Mouse (Mus musculus) gastrocnemius, postnatal 4 days (tissue): Measurements from ENCODE around the gene Pak1. TPM values are rescaled to one million over a fixed set of nuclear protein-coding genes. Genes with fewer than 3 reads are reported as not detected.

Experiments used
- DNase-seq, 2 experiments: peaks; one replicate each; pipeline ENCODE4 v3.0.0; 2021 to 2022; ENCODE audit warnings: low spot score in 2 of 2, mixed read lengths in 2 of 2
- total RNA-seq, 2 experiments: library from RNA; stranded (reverse); gene quantifications; 2 replicates each; pipeline ENCODE4 v1.2.3; 2021

Gene Pak1
- total RNA-seq, 2 experiments from 2014 or later = 123 to 124 TPM

DNA sequence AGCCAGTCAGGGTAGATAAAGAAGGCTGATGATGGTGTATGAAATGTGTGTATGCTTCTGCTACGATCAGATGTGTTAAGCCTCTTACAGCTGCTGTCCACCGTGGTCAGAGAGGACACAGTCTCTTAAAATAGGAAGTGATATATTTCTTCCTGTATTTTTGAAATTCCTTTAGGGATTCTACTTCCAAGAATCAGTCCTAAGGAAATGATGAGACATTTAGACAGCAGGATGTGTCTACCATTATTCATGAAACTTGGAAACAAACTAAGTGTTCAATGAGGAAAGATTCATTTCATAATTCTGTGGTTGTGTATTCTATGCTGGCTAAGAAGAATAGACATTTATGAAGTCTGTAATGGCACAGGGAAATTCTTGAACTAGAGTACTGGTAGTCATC lies 12.4 kb upstream of the Pak1 start:
- DNase-seq = no peak

DNA sequence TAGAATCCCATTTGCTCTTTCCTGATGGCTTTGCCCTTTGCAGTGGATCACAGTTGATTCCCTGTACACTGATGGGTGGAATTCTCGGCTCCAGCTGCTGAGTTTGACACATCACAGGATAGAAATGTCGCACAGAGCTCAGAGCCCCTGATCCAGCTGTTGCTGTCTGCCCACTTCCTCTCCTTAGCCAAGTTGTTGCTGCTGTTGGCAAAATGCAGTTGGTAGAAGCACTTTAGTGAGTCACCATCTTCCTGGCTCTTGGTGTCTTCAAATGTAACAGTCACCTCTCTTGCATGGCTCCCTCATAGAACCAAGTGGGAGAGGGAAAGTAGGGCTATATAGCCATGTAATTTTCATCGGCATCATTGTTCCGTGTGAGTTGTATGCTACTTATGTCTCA lies 11.2 kb upstream of the Pak1 start:
- DNase-seq = no peak

DNA sequence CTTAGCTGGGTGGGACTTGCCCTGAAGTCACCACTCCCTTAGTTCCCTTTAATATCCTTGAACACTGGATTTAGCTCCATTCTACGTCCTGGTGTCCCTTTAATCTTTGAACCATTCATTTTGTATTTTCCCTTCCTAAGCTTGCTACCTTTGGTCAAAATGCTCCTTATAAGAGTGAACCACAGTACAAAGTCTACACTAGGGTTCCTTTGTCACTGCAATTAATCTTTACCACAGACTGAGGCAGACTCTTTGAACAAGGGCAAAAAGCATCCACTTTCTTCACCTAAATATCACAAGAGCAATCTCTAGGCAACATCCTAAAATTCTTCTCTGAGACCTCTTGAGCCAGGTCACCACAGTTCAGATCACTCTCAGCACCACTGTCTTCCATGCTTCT lies 8.1 kb upstream of the Pak1 start:
- no peak for DNase-seq

DNA sequence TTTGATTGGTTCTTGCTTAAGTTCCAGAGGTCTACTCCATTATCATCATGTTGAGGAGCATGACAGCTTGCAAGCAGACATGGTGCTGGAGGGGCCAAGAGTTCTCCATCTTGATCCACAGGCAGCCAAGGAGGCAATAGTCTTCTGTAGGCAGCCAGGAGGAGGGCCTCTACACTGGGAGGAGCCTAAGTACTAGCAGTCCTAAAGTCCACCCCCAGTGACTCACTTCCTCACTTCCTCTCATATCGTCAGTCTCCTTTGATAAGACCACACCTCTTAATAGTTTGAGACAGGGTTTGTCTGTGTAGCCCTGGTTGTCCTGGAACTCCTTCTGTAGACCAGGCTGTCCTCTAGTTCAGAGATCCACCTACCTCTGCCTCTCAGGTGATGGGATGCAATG lies 7.5 kb upstream of the Pak1 start:
- DNase-seq = no peak

DNA sequence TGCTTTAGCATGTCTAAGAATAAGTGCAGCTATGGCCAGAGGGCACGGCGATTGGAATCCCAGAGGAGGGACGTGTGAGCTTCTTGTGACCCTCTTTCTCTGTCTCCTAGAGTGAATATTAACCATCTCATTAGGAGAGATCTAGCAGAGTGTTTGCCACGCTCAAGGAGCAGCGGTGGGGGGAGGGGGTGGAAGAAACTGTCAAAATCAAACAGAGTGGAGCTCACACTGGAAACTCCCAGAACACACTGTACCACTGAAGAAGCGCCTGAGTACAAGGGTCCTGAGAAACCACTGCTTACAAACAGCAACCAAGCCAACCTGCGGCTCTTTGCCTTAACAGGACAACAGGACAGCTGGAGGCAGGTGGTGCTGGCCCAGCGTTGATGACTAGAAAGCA lies 6.8 kb upstream of the Pak1 start:
- no peak for DNase-seq

DNA sequence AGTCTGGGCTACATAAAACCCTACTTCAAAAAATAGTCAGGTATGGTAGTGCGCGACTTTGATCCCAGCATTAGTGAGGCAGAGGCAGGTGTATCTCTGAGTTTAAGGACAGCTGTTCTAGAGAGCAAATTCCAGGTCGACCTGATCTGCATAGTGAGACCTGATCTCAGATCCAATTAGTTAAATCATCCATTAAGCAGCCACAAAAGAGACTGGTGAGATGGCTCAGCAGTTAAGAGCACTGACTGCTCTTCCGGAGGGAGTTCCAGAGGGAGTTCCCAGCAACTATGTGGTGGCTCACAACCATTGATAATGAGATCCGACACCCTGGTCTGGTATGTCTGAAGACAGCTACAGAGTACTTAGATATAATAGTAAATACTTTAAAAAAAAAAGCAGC lies 4.8 kb upstream of the Pak1 start:
- DNase-seq = no peak

DNA sequence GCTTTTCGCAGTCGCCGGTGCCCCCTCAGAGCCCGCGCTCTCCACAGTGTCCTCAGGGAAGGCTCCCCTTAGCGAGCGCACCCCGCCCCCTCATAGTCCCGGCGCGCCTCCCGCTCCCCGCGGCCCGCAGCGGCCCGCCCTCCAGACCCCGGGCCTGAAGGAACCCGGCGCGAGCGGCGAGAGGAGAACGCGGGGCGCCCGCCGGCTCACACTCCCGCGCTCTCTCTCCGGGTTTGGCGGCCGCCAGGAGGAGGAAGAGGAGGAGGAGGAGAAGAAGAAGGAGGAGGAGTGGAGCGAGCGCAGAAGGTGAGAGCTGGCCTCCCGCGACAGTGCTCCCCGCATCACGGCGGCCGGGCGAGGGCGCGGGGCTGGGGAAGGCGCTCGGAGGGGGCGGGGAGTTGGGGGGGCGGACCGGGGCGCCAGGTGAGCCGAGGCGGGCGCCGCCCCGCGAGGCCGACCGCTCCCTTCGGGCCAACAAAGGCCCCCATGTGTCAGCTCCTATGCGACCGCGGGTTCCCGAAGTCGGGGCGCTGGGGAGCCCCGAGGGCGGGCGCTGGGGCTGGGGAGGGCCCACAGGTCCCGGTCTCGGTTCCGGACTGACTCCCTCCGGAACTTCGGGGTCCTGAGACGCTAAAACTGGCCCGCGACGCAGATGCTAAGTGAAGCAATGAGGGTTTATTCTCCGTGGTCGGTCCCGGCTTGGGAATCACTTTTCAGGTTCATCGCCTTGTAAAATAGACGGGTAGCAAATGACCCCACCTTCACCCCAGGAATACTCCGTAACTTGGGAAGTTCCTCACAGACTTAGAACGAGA lies 535 bp downstream of the Pak1 start:
- peak; percentile 24 to 28 for DNase-seq

DNA sequence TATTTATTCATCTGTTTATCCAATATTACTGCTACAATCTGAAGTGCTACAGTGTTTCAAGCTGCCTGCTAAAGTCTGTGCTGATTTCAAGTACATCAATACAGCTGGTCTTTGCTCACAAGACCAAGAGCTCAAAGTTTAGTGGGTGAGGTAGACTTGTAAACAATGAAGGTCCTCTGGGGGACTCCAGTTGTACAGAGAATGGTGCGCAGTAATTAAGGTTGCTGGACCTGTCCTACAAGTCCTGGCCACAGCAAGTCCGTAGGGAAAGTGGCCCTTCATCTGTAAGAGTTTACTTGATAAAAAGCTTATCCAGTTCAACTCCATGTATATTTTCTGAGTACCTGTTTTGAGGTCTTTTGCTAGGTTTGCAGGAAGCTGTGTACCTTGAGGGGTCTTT lies 1.9 kb downstream of the Pak1 start:
- DNase-seq = no peak

DNA sequence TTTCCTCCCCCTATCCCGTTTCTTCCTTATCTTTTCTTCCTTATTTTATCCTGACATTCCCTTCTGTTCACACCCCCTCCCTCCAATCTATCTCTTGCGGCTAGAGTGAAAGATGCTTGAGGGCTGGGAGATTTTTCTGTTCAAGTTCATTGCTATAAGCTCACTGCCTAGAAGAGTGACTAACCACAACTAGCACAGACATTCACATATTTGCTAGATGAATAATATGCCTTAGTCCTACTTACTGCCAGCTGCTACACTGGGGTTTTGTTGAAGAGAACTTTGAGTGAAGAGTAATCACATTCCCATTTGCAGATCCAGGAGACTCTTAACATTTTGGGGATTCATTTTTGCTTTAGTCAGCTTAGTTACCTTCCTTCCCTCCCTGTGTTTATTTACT lies 4.0 kb downstream of the Pak1 start:
- DNase-seq = no peak

DNA sequence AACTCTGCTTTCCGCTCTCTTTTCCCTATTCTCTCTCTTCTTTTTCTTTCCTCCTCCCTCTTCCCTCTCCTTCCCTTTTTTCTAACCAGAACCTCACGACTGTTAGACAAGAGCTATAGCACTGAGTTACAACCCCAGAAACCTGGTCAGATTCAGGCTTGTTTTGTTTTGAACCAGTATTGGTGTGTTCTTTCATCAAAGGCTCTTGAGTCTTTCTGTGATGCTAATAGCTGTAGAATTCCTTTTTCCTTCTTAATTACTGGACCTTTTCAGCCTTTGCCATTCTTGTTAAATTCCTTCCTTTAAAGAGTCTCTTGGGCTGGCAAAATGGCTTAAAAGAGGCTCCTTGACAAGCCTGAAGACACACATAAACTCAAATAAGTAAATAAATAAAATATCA lies 14.8 kb downstream of the Pak1 start:
- no peak for DNase-seq

DNA sequence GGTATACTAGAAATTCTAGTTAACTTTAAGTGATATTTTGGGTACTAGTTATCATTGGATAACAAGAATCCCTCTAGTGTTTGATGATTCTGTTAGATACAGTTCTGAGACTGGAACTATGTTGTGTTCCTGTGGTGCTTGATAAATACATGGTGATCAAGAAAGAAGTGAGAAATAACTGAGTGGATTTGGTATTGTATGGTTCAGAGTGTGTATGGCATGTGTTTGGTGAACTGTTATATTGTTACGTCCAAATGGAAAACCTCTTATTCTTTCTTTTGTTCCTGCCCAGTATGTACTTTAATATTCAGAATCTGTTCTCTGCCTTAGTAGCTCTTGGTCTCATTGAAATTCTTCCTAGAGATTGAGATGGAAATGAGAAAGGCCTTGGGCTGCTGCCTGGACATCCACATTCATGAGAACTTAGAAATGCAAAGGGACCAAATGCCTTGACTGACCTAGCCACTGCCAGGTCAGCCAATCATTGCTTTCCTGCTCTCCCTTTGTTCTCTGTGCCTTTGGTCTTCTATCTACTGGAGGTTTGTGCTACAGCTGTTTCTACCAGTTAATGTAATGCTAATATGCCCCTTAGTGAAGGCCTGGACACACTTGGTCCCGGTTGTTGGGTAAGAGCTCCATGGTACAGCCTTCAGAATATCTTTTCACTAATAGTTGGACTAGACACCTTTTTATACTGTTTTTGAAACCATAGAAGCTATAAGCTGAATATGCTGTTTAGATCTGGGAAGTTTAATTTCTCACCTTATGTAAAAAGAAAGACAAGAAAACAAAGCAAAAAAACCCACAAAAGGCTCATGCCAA lies 16.1 kb downstream of the Pak1 start:
- DNase-seq = no peak

DNA sequence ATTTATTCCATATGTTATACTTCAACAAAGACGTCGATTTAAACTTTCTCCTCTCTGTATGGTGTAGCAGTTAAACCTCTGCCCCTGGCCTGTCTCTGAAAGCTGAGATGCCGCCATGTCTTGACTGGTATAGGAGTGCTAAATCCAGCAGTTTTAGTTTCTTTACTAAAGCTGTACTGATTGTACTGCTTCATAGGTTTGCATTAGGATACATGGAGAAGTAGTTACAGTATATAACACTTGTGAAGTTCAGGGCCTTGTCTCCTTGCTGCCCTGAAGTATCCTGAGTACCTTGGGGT lies 16.7 kb downstream of the Pak1 start:
- DNase-seq = no peak

DNA sequence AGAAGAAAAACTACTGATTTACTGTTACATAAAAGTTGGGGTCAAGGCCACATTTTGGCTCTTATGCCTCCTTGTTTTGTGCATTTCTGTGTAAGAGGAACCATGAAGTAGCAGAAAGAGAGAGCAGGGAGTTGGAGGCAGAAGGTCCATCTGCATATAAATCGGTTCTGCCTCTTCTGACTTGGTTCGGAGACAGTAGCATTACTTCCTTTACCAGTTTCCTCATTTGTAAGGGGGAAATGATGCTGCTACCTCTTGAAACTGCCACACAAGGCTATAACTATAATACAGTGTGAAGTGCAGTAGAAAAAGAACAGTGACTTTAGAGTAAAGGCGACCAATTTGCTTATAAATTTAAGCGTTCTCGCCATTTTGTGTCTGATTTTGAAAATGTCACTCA lies 21.0 kb downstream of the Pak1 start:
- DNase-seq = no peak

DNA sequence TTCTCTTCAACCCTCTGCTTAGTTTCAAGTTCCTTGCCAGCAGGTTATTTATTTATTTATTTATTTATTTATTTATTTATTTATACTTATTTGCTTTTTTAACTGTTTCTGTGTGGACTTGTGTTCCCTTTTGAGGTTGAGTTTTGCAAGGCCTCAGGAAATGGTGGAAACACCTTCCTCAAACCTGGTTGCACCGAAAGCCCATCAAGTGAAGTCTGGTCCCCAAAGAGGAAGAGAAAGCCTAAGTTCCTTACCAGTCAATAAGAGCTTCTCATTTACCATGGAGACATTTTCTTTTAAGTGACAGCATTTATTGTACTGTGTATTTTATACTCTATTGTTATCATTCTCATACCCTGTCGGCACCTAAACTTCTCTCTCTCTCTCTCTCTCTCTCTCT lies 33.5 kb downstream of the Pak1 start:
- no peak for DNase-seq

DNA sequence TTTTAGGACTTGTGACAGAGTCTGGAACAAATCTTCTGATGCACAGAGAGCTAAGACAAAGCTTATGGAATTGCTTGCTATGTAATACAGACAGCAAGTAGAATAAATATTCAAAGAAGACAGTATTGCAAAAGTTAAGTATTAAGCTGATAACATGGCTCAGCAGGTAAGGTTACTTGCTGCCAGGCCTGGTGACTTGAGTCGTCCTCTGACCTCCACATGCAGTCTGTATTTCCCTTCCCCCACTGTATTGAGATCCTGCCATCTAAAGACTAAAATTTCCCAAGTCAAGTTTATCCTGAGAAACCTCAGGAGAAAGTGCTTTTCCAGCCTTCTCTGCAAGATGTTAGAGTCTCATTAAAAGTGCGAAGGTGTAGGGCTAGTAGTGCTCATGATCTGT lies 40.8 kb downstream of the Pak1 start:
- no peak for DNase-seq

DNA sequence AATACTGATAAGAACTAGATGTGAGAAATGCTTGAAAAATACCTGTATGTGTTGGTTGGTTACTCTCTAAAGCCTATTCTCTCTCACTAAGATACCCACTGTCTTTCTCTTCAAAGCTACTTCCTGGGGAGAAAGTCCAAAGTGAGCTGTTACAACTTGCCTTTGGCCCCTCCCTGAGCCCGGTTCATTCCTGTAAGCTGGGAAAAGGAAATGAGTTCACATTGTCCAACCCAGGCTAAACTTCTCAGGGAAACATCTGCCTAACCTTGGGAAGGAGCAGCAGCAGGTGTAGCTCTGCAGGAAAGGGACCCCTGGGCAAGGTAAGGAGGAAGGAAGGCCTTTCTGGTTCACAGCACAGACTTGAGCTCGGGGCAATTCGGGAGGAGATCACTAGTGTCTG lies 42.4 kb downstream of the Pak1 start:
- no peak for DNase-seq

DNA sequence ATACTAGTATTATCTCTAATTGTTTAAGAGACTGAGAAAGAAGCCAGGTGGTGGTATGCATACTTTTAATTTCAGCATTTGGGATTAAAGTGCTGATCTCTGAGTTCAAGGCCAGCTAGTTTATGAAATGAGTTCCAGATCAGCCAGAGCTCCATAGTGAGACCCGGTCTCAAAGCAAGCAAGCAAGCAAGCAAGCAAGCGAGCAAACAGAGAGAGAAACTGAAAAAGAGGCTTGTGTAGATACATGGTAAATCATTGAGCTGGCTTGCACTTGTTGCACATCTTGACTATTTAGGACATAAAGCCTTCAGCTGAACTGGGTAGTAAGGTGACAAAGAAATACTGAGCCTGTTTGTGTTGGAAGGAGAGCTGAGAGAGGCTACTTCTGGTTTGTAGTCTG lies 44.6 kb downstream of the Pak1 start:
- no peak for DNase-seq

DNA sequence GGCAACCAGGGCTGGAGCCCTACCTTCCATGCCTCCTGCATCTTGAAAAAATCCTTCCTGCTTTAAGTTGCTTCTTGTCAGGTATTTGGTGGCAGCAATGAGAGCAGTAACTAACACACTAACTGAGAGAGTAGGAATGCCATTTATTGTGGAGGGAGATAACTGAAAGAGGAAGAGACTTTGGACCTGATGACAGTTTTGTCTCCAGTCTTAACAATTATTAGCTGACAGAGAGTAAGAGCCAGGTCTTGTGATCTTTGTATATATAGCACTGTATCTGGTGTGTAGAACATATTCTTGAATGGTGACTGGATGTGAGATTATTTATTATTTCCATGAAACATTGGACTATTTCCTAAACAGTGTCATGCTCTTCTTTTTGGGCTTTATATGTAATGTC lies 50.2 kb downstream of the Pak1 start:
- DNase-seq = no peak

DNA sequence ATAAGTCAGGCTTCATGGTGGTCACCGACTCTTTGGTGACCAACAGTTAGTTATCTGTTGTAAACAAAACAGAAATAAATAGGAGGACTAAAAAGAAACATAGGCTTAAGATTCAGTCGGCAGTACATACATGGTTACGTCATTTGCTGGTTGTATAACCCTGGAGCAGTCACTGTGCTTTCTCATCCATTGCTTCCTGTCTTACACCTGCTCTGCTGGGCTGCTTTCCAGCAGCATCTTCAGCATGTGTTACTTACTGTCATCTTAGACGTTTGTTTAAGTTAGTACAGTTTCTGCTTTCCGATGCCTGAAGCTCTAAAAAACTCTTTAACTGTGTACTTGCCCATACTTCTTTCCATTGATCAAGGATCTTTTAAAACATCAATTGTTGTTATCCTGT lies 53.0 kb downstream of the Pak1 start:
- no peak for DNase-seq

DNA sequence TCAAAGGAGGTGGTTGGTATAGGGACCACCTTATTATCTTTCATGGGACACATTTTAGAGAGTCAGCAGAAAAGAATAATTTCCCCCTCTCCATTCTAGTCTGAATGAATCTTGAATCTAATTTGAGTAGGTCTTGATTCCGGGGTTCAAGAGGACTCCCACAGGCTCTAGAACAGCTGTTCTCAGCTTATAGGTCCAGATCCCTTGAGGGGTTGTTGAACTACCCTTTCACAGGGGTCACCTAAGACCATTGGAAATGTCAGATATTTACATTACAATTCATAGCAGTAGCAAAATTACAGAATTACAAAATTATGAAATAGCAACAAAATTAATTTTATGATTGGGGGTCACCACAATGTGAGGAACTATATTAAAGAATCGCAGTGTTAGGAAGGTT lies 54.0 kb downstream of the Pak1 start:
- no peak for DNase-seq

DNA sequence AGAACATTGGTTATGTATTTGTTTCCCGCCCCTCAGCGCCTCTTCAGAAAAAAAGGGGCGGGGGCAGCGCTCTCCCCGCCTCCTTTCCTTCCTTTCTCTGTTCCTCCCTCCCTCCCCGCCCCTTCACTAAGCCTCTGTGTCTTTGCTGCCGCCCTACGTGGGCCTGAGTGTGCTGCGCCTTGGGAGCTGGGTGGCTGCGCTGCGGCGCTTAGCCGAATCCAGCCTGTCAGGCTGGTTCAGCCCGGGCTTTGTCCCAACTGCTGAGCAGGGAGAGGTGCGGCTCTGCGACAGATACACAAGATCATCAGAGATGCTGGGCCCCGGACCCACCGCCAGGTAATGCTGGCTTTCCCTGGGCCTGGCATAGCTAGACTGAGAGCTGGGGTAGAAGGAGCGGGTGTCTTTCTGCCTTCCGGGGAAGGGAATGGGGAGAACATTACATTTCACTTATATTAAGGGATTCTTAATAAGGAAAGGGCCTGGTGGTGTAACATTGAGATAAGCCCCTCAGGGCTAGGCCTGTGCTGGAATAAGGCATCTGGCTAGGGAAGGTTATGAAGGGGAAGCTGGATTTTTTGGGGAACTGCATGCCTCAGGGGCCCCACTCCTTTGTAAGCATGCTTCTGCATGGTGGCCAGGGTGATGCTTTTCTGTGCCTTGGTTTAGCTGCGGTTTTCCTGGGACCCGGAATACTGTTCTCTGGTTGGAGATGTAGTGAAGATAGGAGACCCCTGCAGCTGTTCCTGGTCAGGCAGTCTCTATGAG lies 54.6 kb downstream of the Pak1 start:
- peak; percentile 32 to 56 for DNase-seq

DNA sequence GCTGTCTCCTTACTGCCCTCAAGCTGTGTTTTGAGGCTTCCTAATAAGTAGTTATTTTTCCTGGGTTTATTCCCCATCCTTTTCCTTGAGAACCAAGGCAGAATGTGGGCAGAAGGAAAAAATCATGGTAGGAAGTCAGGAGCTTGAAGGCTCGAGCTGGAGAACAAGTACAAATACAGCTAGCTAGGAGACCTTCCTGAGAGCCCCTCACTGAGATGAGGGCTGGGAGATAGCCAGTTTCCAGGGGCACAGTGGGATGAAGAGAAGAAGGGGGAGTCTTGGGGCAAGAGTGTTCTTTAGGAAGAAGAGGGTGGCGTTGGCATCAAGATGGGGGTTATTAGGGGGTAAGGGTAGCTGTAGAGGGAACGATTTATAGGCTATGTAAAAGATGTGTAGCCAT lies 56.1 kb downstream of the Pak1 start:
- no peak for DNase-seq
